Mouse (Mus musculus): Measurements from ENCODE around the gene Lmnb2.

Lmnb2 gene

GRCm38 (mm10) chr10:80946684-80947437 is 28.8 kb upstream of the Lmnb2 start:
- no peak for DNase-seq (ENCODE audit: extremely low spot score)

GRCm38 (mm10) chr10:80944231-80944630 is 26.2 kb upstream of the Lmnb2 start:
- no peak for DNase-seq (ENCODE audit: extremely low spot score)

- no peak for DNase-seq (ENCODE audit: extremely low spot score)
Measured at GRCm38 (mm10) chr10:80943701-80944100, 25.7 kb upstream of the Lmnb2 start.

GRCm38 (mm10) chr10:80942919-80943318 is 24.9 kb upstream of the Lmnb2 start:
- no peak for DNase-seq (ENCODE audit: extremely low spot score)

GRCm38 (mm10) chr10:80940988-80941347 is 22.9 kb upstream of the Lmnb2 start:
- DNase-seq (ENCODE audit: extremely low spot score), result no peak

GRCm38 (mm10) chr10:80940320-80940987 is 22.4 kb upstream of the Lmnb2 start:
- no peak for DNase-seq (ENCODE audit: extremely low spot score)

GRCm38 (mm10) chr10:80939671-80940070 is 21.6 kb upstream of the Lmnb2 start:
- peak; percentile 76 for DNase-seq (ENCODE audit: extremely low spot score)

GRCm38 (mm10) chr10:80938831-80939550 is 20.9 kb upstream of the Lmnb2 start:
- peak; percentile 67 for DNase-seq (ENCODE audit: extremely low spot score)

- no peak for DNase-seq (ENCODE audit: extremely low spot score)
Measured at GRCm38 (mm10) chr10:80937646-80938045, 19.6 kb upstream of the Lmnb2 start.

- no peak for DNase-seq (ENCODE audit: extremely low spot score)
Measured at GRCm38 (mm10) chr10:80936810-80937164, 18.7 kb upstream of the Lmnb2 start.

- no peak for DNase-seq (ENCODE audit: extremely low spot score)
Measured at GRCm38 (mm10) chr10:80936135-80936809, 18.2 kb upstream of the Lmnb2 start.

GRCm38 (mm10) chr10:80935698-80936097 is 17.7 kb upstream of the Lmnb2 start:
- DNase-seq (ENCODE audit: extremely low spot score), result no peak

- DNase-seq (ENCODE audit: extremely low spot score), result no peak
Measured at GRCm38 (mm10) chr10:80935241-80935640, 17.2 kb upstream of the Lmnb2 start.

- no peak for DNase-seq (ENCODE audit: extremely low spot score)
Measured at GRCm38 (mm10) chr10:80934136-80934985, 16.3 kb upstream of the Lmnb2 start.

GRCm38 (mm10) chr10:80933421-80933979 is 15.5 kb upstream of the Lmnb2 start:
- DNase-seq (ENCODE audit: extremely low spot score), result no peak

GRCm38 (mm10) chr10:80932700-80933420 is 14.8 kb upstream of the Lmnb2 start:
- DNase-seq (ENCODE audit: extremely low spot score), result no peak

GRCm38 (mm10) chr10:80932206-80932605 is 14.2 kb upstream of the Lmnb2 start:
- DNase-seq (ENCODE audit: extremely low spot score), result no peak

GRCm38 (mm10) chr10:80931695-80932094 is 13.7 kb upstream of the Lmnb2 start:
- DNase-seq (ENCODE audit: extremely low spot score), result no peak

GRCm38 (mm10) chr10:80931153-80931671 is 13.2 kb upstream of the Lmnb2 start:
- no peak for DNase-seq (ENCODE audit: extremely low spot score)
